Mouse (Mus musculus): ENCODE measurements at regions not wholly inside any gene's neighbourhood (a gene's known extent, or its start where the extent isn't known, plus 50 kb on each side); places are given as distances from the start of the nearest gene placed in this dataset.

DNA sequence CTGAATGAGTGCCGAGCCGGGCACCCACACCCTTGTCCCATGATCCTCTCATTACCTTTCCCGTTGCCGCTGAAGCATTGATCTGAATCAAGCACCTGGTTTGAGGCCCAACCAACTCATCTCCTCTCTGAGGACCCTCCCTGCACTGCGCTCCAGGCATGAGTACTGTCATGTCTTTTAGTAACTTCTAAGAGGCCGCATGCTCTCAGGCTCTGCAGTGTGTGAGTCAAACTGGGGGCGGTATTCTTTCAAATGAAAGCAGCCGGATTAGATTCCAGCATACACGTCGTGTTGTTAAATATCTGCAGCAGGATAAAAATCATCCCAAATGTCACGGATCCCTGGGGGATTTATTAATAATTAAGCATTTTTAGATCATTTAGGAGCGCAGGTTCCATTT is 79.4 kb upstream of the Maml3 start:
- no peak overlapping the region for H3K27ac ChIP-seq
- peak; percentile 27 for DNase-seq (ENCODE audit: low spot score)
- 84% methylated on average over 12 of the region's 12 CpGs for WGBS

DNA sequence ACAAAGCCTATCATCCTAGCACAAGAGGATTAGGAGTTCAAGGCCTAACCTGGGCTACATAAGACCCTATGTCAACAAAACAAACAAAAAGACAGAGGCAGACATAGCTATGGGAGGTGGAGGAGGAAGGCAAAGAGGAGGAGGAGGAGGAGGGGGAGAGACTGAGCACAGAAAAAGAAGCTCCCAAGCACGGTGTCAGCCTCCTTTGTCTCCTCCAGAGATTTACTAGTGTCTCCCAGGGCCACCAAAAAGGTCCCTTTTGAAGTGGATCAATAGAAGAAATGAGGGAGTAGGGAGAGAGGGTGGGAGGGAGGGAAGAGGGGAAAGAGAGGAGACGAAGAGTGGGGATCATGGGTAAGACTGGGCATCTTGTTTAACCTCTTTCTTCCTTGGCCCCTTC is 80.5 kb upstream of the Maml3 start:
- H3K4me1 ChIP-seq, result peaks cover 25% of the 10 kb centered on the region

More for the DNA sequence above, 79.4 kb upstream of the Maml3 start:
- H3K9me3 ChIP-seq, result no peaks in the 10 kb centered on the region
- H3K27me3 ChIP-seq (ENCODE audit: insufficient read depth, poor library complexity, severe bottlenecking), result no peaks in the 10 kb centered on the region
- peaks cover 36% of the 10 kb centered on the region for H3K4me1 ChIP-seq
- no peaks in the 10 kb centered on the region for H3K36me3 ChIP-seq
- no peak overlapping the region for H3K4me3 ChIP-seq

GRCm38 (mm10) chr3:52187401-52187801 is 80.7 kb upstream of the Foxo1 start:
- Histone ChIP-seq H3K9me3 (no peaks in the 10 kb centered on the region), H3K27ac (peak overlapping the region; percentile 70), H3K4me1 (peaks cover 9% of the 10 kb centered on the region), H3K4me3 (no peak overlapping the region), H3K27me3 (ENCODE audit: insufficient read depth, poor library complexity, severe bottlenecking) (no peaks in the 10 kb centered on the region), H3K36me3 (no peaks in the 10 kb centered on the region)
- peak; percentile 73 for DNase-seq (ENCODE audit: low spot score)
- WGBS, result 43% methylated on average over 4 of the region's 4 CpGs

More for the DNA sequence above, 80.5 kb upstream of the Maml3 start:
- WGBS, result 53% methylated on average over 2 of the region's 2 CpGs
- Histone ChIP-seq H3K4me3 (no peak overlapping the region), H3K27ac (no peak overlapping the region), H3K9me3 (no peaks in the 10 kb centered on the region), H3K27me3 (ENCODE audit: insufficient read depth, poor library complexity, severe bottlenecking) (no peaks in the 10 kb centered on the region), H3K36me3 (no peaks in the 10 kb centered on the region)
- peak; percentile 35 for DNase-seq (ENCODE audit: low spot score)

DNA sequence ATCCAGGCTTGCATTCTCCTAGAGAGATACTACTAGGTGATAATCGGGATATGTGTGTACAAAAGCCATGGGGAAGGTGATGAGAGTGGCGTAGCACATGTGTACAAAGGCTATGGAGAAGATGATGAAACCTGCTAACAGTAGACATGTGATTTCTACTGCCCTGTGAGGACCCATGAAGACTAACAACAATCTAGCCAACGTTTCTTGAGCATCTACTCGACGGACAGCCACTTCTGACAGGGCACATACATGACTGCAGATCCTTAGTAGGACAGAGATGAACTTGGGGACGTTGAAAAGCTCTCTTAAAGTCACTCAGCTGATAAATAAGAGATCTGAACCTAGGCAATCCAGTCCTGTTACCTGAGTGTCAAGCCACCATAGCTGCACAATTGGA is 79.8 kb upstream of the Foxo1 start:
- DNase-seq (ENCODE audit: low spot score), result peak; percentile 58
- Histone ChIP-seq H3K27me3 (ENCODE audit: insufficient read depth, poor library complexity, severe bottlenecking) (no peaks in the 10 kb centered on the region), H3K9me3 (no peaks in the 10 kb centered on the region), H3K4me3 (no peak overlapping the region), H3K36me3 (no peaks in the 10 kb centered on the region), H3K27ac (no peak overlapping the region), H3K4me1 (peaks cover 9% of the 10 kb centered on the region)
- 77% methylated on average over 6 of the region's 6 CpGs for WGBS

- Histone ChIP-seq H3K27me3 (ENCODE audit: insufficient read depth, poor library complexity, severe bottlenecking) (no peaks in the 10 kb centered on the region), H3K27ac (no peak overlapping the region), H3K4me1 (peaks cover 9% of the 10 kb centered on the region), H3K4me3 (no peak overlapping the region), H3K9me3 (no peaks in the 10 kb centered on the region), H3K36me3 (no peaks in the 10 kb centered on the region)
- WGBS, result 78% methylated on average over 6 of the region's 6 CpGs
- peak; percentile 71 for DNase-seq (ENCODE audit: low spot score)
These were observed 79.1 kb upstream of the Foxo1 start for GRCm38 (mm10) chr3:52189016-52189415.

GRCm38 (mm10) chr3:52190021-52190420 is 78.1 kb upstream of the Foxo1 start:
- WGBS, result 79% methylated on average over 7 of the region's 7 CpGs
- DNase-seq (ENCODE audit: low spot score), result peak; percentile 13
- H3K27me3 ChIP-seq (ENCODE audit: insufficient read depth, poor library complexity, severe bottlenecking), result no peaks in the 10 kb centered on the region

DNA sequence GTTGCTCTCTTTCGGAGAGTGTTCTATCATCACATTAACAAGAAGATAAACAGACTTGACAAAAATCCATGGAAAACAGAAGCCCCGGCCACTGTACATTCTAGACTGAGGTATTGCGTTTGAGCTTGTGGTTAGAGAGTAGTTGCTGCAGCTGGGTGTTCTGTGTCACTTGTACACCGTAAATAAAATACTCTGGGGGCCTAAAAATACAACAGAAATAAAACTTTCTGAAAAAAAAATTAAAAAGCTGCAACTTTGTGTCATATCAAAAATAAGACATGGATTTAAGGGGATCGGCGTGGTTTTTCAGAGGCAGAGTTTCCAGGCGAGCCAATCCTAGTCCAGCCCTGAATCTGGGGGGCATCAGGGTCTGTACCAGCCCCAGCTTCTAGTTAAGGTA is 75.1 kb upstream of the Foxo1 start:
- Histone ChIP-seq H3K27me3 (ENCODE audit: insufficient read depth, poor library complexity, severe bottlenecking) (no peaks in the 10 kb centered on the region), H3K36me3 (no peaks in the 10 kb centered on the region), H3K4me1 (peaks cover 24% of the 10 kb centered on the region), H3K9me3 (no peaks in the 10 kb centered on the region), H3K4me3 (no peak overlapping the region), H3K27ac (no peak overlapping the region)
- no peak for DNase-seq (ENCODE audit: low spot score)
- 61% methylated on average over 7 of the region's 7 CpGs for WGBS

More at GRCm38 (mm10) chr3:52190021-52190420, 78.1 kb upstream of the Foxo1 start:
- no peak overlapping the region for H3K27ac ChIP-seq
- peaks cover 17% of the 10 kb centered on the region for H3K4me1 ChIP-seq
- H3K9me3 ChIP-seq, result no peaks in the 10 kb centered on the region
- no peak overlapping the region for H3K4me3 ChIP-seq
- no peaks in the 10 kb centered on the region for H3K36me3 ChIP-seq

DNA sequence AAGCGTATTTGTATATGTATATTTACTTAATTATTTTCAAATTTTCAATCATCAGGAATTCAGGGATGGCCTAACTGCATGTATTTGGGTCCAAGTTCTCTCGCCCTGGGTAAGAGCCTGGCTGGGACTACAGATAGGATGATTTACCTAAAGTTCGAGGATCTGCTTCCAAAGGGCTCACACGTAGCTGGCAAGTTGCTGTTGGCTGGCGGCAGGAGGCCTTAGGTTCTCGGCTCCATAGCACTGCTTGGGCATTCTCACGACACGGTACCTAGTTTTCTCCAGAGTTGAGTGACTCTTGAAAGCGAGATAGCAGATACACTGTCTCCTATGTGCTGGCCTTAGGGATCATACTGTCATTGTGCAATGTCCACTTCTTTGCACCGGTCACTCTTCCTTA is 73.9 kb upstream of the Foxo1 start:
- H3K36me3 ChIP-seq, result no peaks in the 10 kb centered on the region
- no peaks in the 10 kb centered on the region for H3K27me3 ChIP-seq (ENCODE audit: insufficient read depth, poor library complexity, severe bottlenecking)
- no peak for DNase-seq (ENCODE audit: low spot score)
- H3K4me3 ChIP-seq, result no peak overlapping the region
- no peak overlapping the region; the same call in 1 of the 2 replicates for H3K27ac ChIP-seq
- peaks cover 30% of the 10 kb centered on the region for H3K4me1 ChIP-seq
- no peaks in the 10 kb centered on the region for H3K9me3 ChIP-seq
- WGBS, result 64% methylated on average over 10 of the region's 10 CpGs

DNA sequence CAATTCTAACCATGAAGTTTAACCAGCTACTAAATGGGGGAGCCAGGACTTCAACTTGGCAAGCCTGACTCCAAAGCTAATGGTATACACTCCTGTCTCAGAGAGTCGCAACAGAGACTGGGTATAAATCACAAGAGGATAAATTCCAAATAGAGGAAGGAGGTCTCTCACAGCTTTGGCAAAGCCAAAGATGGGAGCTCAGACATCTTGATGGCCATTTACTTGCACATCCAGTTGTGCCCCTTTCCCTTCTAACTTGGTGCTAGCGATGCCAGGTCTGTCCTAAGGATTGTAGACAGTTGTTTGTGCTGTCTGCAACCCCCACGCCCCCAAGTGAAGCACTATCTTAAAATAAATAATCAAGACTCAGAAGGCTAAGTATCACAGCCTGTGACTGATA is 72.7 kb upstream of the Foxo1 start:
- Histone ChIP-seq H3K9me3 (no peaks in the 10 kb centered on the region), H3K27me3 (ENCODE audit: insufficient read depth, poor library complexity, severe bottlenecking) (no peaks in the 10 kb centered on the region), H3K27ac (peak overlapping the region; percentile 95), H3K4me1 (peaks cover 40% of the 10 kb centered on the region), H3K36me3 (no peaks in the 10 kb centered on the region), H3K4me3 (peak overlapping the region; percentile 68)
- 48% methylated on average over 3 of the region's 3 CpGs for WGBS
- DNase-seq (ENCODE audit: low spot score), result no peak

- H3K4me3 ChIP-seq, result peak overlapping the region; percentile 68
- H3K4me1 ChIP-seq, result peaks cover 40% of the 10 kb centered on the region
- WGBS, result 7% methylated on average over 30 of the region's 39 CpGs
- peak; percentile 92 for DNase-seq (ENCODE audit: low spot score)
- peak overlapping the region; percentile 95 for H3K27ac ChIP-seq
- H3K27me3 ChIP-seq (ENCODE audit: insufficient read depth, poor library complexity, severe bottlenecking), result no peaks in the 10 kb centered on the region
- no peaks in the 10 kb centered on the region for H3K9me3 ChIP-seq
- no peaks in the 10 kb centered on the region for H3K36me3 ChIP-seq
These were observed 71.8 kb upstream of the Foxo1 start for GRCm38 (mm10) chr3:52196047-52196935.

GRCm38 (mm10) chr3:52196936-52197246 is 71.2 kb upstream of the Foxo1 start:
- H3K27ac ChIP-seq, result peak overlapping the region; percentile 95; the same call in 1 of the 2 replicates
- no peak for DNase-seq (ENCODE audit: low spot score)
- 72% methylated on average over 2 of the region's 2 CpGs for whole genome bisulfite sequencing

DNA sequence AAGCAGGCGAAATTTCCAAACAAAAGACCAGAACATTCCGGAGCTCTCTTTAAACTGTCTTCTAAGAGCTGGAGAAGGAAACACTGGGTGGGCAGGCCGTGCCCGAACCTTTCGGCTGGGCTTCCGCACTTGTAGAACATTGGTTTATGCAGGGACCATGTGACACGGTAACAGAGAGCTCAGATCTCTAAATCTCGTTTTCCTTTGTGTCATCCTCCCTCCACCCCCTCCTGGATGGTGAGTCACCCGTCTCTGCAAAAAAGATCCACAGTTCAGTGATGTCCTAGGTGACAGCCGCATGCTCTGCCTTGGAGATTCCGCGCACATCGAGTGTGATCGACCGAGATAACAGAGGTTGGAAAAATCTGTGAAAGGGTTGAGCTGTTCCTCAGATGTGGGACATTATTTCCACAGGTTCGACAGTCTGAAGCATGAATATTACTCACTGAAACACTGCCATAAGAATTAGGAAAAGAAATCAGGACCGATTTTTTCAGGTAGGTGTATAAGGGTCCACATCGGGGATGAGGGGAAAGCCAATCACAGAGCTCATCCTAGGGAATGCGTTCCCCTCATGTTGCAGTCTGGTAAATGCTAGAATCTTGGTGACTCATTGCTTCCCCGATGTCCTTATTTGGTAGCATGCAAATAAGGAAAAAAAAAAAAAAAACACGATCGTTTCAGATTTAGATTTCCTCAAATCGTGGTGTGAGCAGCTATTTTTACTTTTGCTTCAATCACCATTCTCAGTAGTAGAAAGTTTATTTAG is 70.0 kb upstream of the Foxo1 start:
- DNase-seq (ENCODE audit: low spot score), result no peak
- Histone ChIP-seq H3K4me1 (peaks cover 40% of the 10 kb centered on the region), H3K36me3 (no peaks in the 10 kb centered on the region), H3K4me3 (peak overlapping the region; percentile 29; the same call in 1 of the 2 replicates), H3K27ac (peak overlapping the region; percentile 45; the same call in 1 of the 2 replicates), H3K9me3 (no peaks in the 10 kb centered on the region), H3K27me3 (ENCODE audit: insufficient read depth, poor library complexity, severe bottlenecking) (no peaks in the 10 kb centered on the region)
- WGBS, result 56% methylated on average over 23 of the region's 23 CpGs

More at GRCm38 (mm10) chr3:52196936-52197246, 71.2 kb upstream of the Foxo1 start:
- Histone ChIP-seq H3K36me3 (no peaks in the 10 kb centered on the region), H3K4me1 (peaks cover 40% of the 10 kb centered on the region), H3K4me3 (no peak overlapping the region), H3K27me3 (ENCODE audit: insufficient read depth, poor library complexity, severe bottlenecking) (no peaks in the 10 kb centered on the region), H3K9me3 (no peaks in the 10 kb centered on the region)

Measured in heart, embryonic 10.5 days (tissue).